In the genomic region with DNA sequence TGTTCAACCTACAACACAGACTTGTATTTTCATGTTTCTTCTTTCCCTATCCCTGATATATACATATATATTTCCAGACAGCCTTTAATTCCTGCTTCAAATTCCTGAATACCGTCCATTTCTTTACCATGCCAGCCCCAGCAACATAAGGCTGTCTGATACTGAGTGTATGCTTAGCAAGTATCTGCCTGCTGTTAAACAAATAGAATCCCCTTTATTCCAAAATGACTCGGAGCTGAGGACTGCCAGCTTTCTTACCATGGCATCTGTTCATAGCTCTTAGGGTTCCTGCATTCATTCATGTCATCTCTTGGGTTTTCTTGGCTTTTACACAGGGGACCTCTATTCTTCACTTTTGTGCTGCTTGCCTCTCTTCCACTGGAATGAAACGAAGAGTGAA, we compare ENCODE assay signal across 19 mouse cellular contexts.
"Had no signal": no experiment of that assay in that cellular context is flagged by ENCODE, and none has a peak within 500 bp of the region (broad histone marks: within the 10 kb centered on the region; RNA-seq: fewer than 3 reads in every experiment).

No protein-coding gene starts in this region.

- H3K36me3 ChIP-seq: liver, embryonic 13.5 days; midbrain, embryonic 15.5 days; neural tube, embryonic 13.5 days had no signal

- H3K4me2 ChIP-seq: liver, embryonic 13.5 days; midbrain, embryonic 11.5 days; midbrain, embryonic 15.5 days; neural tube, embryonic 13.5 days had no signal

- H3K9me3 ChIP-seq: midbrain, embryonic 15.5 days; neural tube, embryonic 13.5 days had no signal

- ATAC-seq: midbrain, embryonic 15.5 days had no signal

- H3K4me1 ChIP-seq: liver, embryonic 13.5 days had no signal

- DNase-seq: kidney, adult 9 months; kidney, postnatal 14 days; kidney, postnatal 4 days; layer of hippocampus, postnatal 36 days; liver, embryonic 13.5 days; lung, adult 2 months; lung, postnatal 14 days; lung, postnatal 4 days; right cerebral cortex, adult 18-20 months; right cerebral cortex, postnatal 14 days; right cerebral cortex, postnatal 4 days; thymus, adult 2 months; thymus, postnatal 14 days; thymus, postnatal 4 days had no signal

- H3K4me3 ChIP-seq: left cerebral cortex, adult 2 months; liver, embryonic 13.5 days; midbrain, embryonic 15.5 days; neural tube, embryonic 13.5 days had no signal

- H3K9ac ChIP-seq: liver, embryonic 13.5 days; midbrain, embryonic 15.5 days; neural tube, embryonic 13.5 days had no signal

- H3K27ac ChIP-seq: left cerebral cortex, adult 2 months; liver, embryonic 13.5 days; midbrain, embryonic 15.5 days; neural tube, embryonic 13.5 days; stomach, postnatal 0 days had no signal

- H3K27me3 ChIP-seq: liver, embryonic 13.5 days; midbrain, embryonic 15.5 days; neural tube, embryonic 13.5 days had no signal
